Mouse (Mus musculus): ENCODE data around the gene Lysmd4.

GRCm38 (mm10) chr7:67232504-67232903 is 10.2 kb downstream of the Lysmd4 start:
- TF ChIP-seq POLR2A (IDR thresholded peaks at IDR 0.05; ENCODE audit: borderline replicate concordance, low read depth, low read length): no peak
- TF ChIP-seq CTCF (IDR thresholded peaks at IDR 0.05; ENCODE audit: low read depth, low read length): no peak

Measured in bone marrow macrophage, adult 2 months (primary cell).